Mouse (Mus musculus): ENCODE measurements at regions not wholly inside any gene's neighbourhood (a gene's known extent, or its start where the extent isn't known, plus 50 kb on each side); places are given as distances from the start of the nearest gene placed in this dataset.
"Not testable (repeated sequence)": the region's sequence is repeated elsewhere in the genome, so short reads cannot be mapped to it uniquely, and the experiment has no call there.

DNA sequence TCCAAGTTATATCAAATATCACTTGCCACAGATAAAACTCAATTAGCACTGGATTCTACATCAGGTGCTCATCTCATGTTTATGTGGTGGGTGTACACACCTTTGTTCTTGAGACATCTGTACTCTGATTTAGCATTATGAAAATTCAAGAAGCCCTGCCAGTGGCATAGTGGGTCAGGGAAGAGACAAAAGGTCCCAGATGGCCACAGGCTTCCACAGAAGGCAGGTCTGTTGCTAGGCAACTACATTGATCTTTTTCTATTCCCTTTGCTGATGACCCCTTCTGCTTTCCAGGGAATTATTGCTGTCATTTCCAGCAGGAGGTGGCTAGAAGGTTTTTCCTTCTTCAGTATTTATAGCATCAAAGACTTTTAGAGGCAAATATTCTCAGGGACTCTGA, 1396.7 kb upstream of the 1700008P02Rik start:
- TF ChIP-seq POLR2AphosphoS2 (IDR thresholded peaks at IDR 0.05; ENCODE audit: insufficient read length, low read depth) = no peak
- TF ChIP-seq MAX (IDR thresholded peaks at IDR 0.05; ENCODE audit: low read depth) = no peak
- no peak for TF ChIP-seq SRF (IDR thresholded peaks at IDR 0.05; ENCODE audit: control insufficient read depth, insufficient read length, low read depth)
- TF ChIP-seq MYOG (IDR thresholded peaks at IDR 0.05; ENCODE audit: control insufficient read depth in 1 of 3, insufficient read depth in 1 of 3, insufficient read length in 2 of 3, low read depth in 2 of 3) = no peak
- TF ChIP-seq TCF12 (IDR thresholded peaks at IDR 0.05; ENCODE audit: insufficient read depth, poor library complexity, severe bottlenecking) = no peak
- TF ChIP-seq POLR2A (IDR thresholded peaks at IDR 0.05; ENCODE audit: insufficient read length, low read depth) = no peak
- TF ChIP-seq REST (IDR thresholded peaks at IDR 0.05; ENCODE audit: insufficient read depth, insufficient read length) = no peak
- no peak for TF ChIP-seq USF1 (IDR thresholded peaks at IDR 0.05; ENCODE audit: low read depth)
- no peak for TF ChIP-seq TCF3 (IDR thresholded peaks at IDR 0.05; ENCODE audit: insufficient read length, low read depth)
- no peak for TF ChIP-seq MYOD1 (IDR thresholded peaks at IDR 0.05; ENCODE audit: control insufficient read depth in 1 of 3, insufficient read length in 2 of 3, low read depth in 2 of 3)
- no peak for TF ChIP-seq E2F4 (IDR thresholded peaks at IDR 0.05; ENCODE audit: insufficient read depth)
- TF ChIP-seq CEBPB (IDR thresholded peaks at IDR 0.05; ENCODE audit: insufficient read depth, poor library complexity, severe bottlenecking) = no peak
- no peaks in the 10 kb centered on the region for H3K79me2 ChIP-seq (ENCODE audit: control insufficient read depth, insufficient read depth)
- H3K4me2 ChIP-seq (ENCODE audit: low read depth) = no peak overlapping the region
- no peak overlapping the region for H3ac ChIP-seq (ENCODE audit: control insufficient read depth, insufficient read length)
- H3K4me3 ChIP-seq = no peak overlapping the region
- no peaks in the 10 kb centered on the region for H3K27me3 ChIP-seq (ENCODE audit: control insufficient read depth, insufficient read depth, insufficient read length)
- H3K36me3 ChIP-seq (ENCODE audit: control insufficient read depth, insufficient read depth) = no peaks in the 10 kb centered on the region

DNA sequence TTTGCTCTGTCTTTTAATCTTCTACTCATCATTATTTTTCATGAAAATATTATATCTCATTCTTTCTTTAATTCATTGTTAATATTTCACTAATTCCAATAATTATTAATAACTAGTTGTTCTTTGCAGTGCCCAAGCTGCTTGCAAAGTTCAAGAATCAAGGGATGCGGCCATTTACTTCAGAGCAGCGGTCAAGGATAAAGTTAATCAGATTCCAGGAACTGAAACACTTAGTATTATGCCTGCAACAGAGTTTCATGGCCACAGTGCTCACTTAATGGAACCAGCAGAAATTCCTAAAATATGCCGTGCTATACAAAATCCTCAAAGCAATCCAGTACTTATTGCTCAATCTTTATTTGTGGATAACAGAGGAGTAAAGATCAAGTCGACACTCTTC, 1389.7 kb upstream of the 1700008P02Rik start:
- Histone ChIP-seq H3K4me3 (no peak overlapping the region), H3K27me3 (ENCODE audit: control insufficient read depth, insufficient read depth, insufficient read length) (no peaks in the 10 kb centered on the region), H3ac (ENCODE audit: control insufficient read depth, insufficient read length) (no peak overlapping the region), H3K79me2 (ENCODE audit: control insufficient read depth, insufficient read depth) (no peaks in the 10 kb centered on the region), H3K4me2 (ENCODE audit: low read depth) (no peak overlapping the region), H3K36me3 (ENCODE audit: control insufficient read depth, insufficient read depth) (no peaks in the 10 kb centered on the region)
- TF ChIP-seq E2F4 (IDR thresholded peaks at IDR 0.05; ENCODE audit: insufficient read depth) (no peak), MAX (IDR thresholded peaks at IDR 0.05; ENCODE audit: low read depth) (no peak), TCF12 (IDR thresholded peaks at IDR 0.05; ENCODE audit: insufficient read depth, poor library complexity, severe bottlenecking) (no peak), POLR2AphosphoS2 (IDR thresholded peaks at IDR 0.05; ENCODE audit: insufficient read length, low read depth) (no peak), REST (IDR thresholded peaks at IDR 0.05; ENCODE audit: insufficient read depth, insufficient read length) (no peak), SRF (IDR thresholded peaks at IDR 0.05; ENCODE audit: control insufficient read depth, insufficient read length, low read depth) (no peak), POLR2A (IDR thresholded peaks at IDR 0.05; ENCODE audit: insufficient read length, low read depth) (no peak), TCF3 (IDR thresholded peaks at IDR 0.05; ENCODE audit: insufficient read length, low read depth) (no peak), USF1 (IDR thresholded peaks at IDR 0.05; ENCODE audit: low read depth) (no peak)

DNA sequence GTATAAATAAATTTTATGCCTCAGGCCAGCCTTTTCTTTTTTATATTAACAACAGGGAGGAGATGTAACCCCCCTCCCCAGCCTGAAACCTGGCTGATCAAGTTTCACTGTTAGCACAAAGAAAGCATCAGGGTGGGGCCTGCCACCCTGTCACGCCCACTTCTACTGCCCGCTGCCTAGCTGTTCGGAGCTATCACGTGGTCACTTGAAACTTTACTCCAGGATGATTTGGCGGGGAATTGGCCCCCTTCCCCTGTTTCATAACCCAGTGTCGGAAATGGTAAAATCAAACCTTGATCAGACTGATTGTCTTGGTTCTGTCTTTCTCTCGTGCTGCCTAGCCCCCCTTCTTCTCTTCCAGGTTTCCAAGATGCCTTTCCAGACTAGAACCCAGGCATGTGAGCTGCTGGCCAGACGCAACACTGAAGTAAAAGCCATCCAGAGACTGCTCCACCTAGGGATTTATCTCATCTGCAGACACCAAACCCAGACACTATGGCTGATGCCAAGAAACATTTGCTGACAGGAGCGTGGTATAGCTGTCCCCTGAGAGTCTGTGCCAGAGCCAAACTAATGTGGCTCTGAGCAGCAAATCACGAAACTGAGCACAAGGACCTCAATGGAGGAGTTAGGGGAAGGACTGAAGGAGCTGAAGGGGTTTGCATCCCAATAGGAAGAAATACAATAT, 1386.6 kb upstream of the 1700008P02Rik start:
- no peak overlapping the region for H3K4me3 ChIP-seq
- no peak overlapping the region for H3ac ChIP-seq (ENCODE audit: control insufficient read depth, insufficient read length)
- no peaks in the 10 kb centered on the region for H3K36me3 ChIP-seq (ENCODE audit: control insufficient read depth, insufficient read depth)
- H3K27me3 ChIP-seq (ENCODE audit: control insufficient read depth, insufficient read depth, insufficient read length) = no peaks in the 10 kb centered on the region
- TF ChIP-seq MYOG (IDR thresholded peaks at IDR 0.05; ENCODE audit: control insufficient read depth in 1 of 3, insufficient read depth in 1 of 3, insufficient read length in 2 of 3, low read depth in 2 of 3) (no peak), REST (IDR thresholded peaks at IDR 0.05; ENCODE audit: insufficient read depth, insufficient read length) (no peak), CEBPB (IDR thresholded peaks at IDR 0.05; ENCODE audit: insufficient read depth, poor library complexity, severe bottlenecking) (no peak), POLR2AphosphoS2 (IDR thresholded peaks at IDR 0.05; ENCODE audit: insufficient read length, low read depth) (no peak), TCF3 (IDR thresholded peaks at IDR 0.05; ENCODE audit: insufficient read length, low read depth) (no peak), SRF (IDR thresholded peaks at IDR 0.05; ENCODE audit: control insufficient read depth, insufficient read length, low read depth) (no peak), TCF12 (IDR thresholded peaks at IDR 0.05; ENCODE audit: insufficient read depth, poor library complexity, severe bottlenecking) (no peak), USF1 (IDR thresholded peaks at IDR 0.05; ENCODE audit: low read depth) (no peak), MAX (IDR thresholded peaks at IDR 0.05; ENCODE audit: low read depth) (no peak)
- no peaks in the 10 kb centered on the region for H3K79me2 ChIP-seq (ENCODE audit: control insufficient read depth, insufficient read depth)
- H3K4me2 ChIP-seq (ENCODE audit: low read depth) = peak overlapping the region; percentile 2

DNA sequence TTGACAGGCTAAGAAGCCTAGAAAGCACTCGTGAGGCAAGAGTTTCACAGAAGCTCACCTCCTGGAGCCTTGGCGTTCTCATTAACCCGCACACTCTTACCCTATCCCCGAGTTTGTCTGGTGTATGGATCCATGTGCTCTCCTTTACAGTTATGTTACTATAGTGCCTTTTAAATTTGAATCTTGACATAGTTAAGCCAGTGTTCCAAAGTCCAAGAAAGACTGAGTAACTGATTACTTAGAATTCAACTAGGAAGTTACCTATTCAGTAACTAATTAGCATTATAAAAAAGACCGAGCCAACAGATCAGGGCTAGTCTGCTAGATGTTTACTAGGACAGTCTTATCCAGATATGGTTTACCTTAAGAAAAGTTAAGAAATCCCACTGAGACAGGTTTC, 1386.0 kb upstream of the 1700008P02Rik start:
- H3K27me3 ChIP-seq (ENCODE audit: control insufficient read depth, insufficient read depth, insufficient read length) = no peaks in the 10 kb centered on the region
- TF ChIP-seq CEBPB (IDR thresholded peaks at IDR 0.05; ENCODE audit: insufficient read depth, poor library complexity, severe bottlenecking) (no peak), MAX (IDR thresholded peaks at IDR 0.05; ENCODE audit: low read depth) (no peak), USF1 (IDR thresholded peaks at IDR 0.05; ENCODE audit: low read depth) (no peak), TCF3 (IDR thresholded peaks at IDR 0.05; ENCODE audit: insufficient read length, low read depth) (no peak), TCF12 (IDR thresholded peaks at IDR 0.05; ENCODE audit: insufficient read depth, poor library complexity, severe bottlenecking) (no peak), MYOG (IDR thresholded peaks at IDR 0.05; ENCODE audit: control insufficient read depth in 1 of 3, insufficient read depth in 1 of 3, insufficient read length in 2 of 3, low read depth in 2 of 3) (no peak), SRF (IDR thresholded peaks at IDR 0.05; ENCODE audit: control insufficient read depth, insufficient read length, low read depth) (no peak), POLR2A (IDR thresholded peaks at IDR 0.05; ENCODE audit: insufficient read length, low read depth) (no peak), E2F4 (IDR thresholded peaks at IDR 0.05; ENCODE audit: insufficient read depth) (no peak), MYOD1 (IDR thresholded peaks at IDR 0.05; ENCODE audit: control insufficient read depth in 1 of 3, insufficient read length in 2 of 3, low read depth in 2 of 3) (no peak), POLR2AphosphoS2 (IDR thresholded peaks at IDR 0.05; ENCODE audit: insufficient read length, low read depth) (no peak), REST (IDR thresholded peaks at IDR 0.05; ENCODE audit: insufficient read depth, insufficient read length) (no peak)
- H3K4me2 ChIP-seq (ENCODE audit: low read depth) = no peak overlapping the region
- no peak overlapping the region for H3K4me3 ChIP-seq
- H3ac ChIP-seq (ENCODE audit: control insufficient read depth, insufficient read length) = no peak overlapping the region
- H3K79me2 ChIP-seq (ENCODE audit: control insufficient read depth, insufficient read depth) = no peaks in the 10 kb centered on the region
- H3K36me3 ChIP-seq (ENCODE audit: control insufficient read depth, insufficient read depth) = no peaks in the 10 kb centered on the region

DNA sequence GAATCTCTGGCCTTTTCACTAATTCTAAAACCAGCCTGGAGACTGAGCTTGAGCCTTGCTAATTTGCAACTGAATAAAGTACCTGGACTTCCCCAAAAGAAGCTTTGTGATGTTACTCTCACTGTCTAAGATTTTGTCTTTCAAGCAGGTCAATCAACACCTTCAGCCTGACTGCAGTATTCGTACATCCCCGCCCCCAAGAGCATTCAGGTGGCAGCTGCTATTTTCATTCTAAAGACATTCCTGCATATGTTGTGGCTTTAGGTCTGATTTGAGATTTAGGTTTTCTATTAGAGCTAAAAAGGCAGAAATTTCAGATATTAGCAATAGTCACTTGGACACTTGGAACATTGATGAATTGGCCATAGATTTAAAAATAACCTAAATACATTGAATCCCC, 1385.4 kb upstream of the 1700008P02Rik start:
- H3K4me3 ChIP-seq; H3K36me3 ChIP-seq (ENCODE audit: control insufficient read depth, insufficient read depth); H3K4me2 ChIP-seq (ENCODE audit: low read depth); H3ac ChIP-seq (ENCODE audit: control insufficient read depth, insufficient read length); H3K79me2 ChIP-seq (ENCODE audit: control insufficient read depth, insufficient read depth); H3K27me3 ChIP-seq (ENCODE audit: control insufficient read depth, insufficient read depth, insufficient read length): not testable (repeated sequence)

All from myocyte (in vitro differentiated cells).